Mouse (Mus musculus) T-helper 17 cell (primary cell): Measurements from ENCODE around the gene Npr3.
"Not testable (repeated sequence)": the region's sequence is repeated elsewhere in the genome, so short reads cannot be mapped to it uniquely, and the experiment has no call there.

ENCODE experiments used
- in situ Hi-C, 2 experiments: fragments of 300-600 bp; cut with MboI, MseI; formaldehyde crosslinking; loops; 1 replicate in 1 of 2; 2 replicates in 1 of 2; pipeline ENCODE4 v1.15.1; 2025; ENCODE audit warnings: high pct_unique_total_duplicates in 2 of 2

The Npr3 gene

DNA sequence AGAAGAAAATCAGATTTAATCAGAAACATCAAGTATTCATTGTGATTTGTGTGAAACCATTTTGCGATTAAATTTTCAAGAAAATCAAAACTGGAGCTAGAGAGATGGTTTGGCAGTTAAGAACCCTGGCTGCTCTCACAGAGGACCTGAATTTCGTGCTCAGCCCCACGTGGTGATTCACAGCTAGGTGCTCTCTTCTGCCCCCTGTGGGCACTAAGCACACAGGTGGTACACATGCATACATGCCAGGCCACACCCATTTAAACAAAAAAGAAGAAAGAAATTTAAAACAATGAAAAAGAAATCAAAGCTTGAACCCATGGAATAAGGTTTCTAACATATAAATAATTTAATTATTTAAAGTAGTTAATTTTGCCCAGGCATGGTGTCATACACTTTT is 15.7 kb downstream of the Npr3 start:
- in situ Hi-C loops, result no loop called here

DNA sequence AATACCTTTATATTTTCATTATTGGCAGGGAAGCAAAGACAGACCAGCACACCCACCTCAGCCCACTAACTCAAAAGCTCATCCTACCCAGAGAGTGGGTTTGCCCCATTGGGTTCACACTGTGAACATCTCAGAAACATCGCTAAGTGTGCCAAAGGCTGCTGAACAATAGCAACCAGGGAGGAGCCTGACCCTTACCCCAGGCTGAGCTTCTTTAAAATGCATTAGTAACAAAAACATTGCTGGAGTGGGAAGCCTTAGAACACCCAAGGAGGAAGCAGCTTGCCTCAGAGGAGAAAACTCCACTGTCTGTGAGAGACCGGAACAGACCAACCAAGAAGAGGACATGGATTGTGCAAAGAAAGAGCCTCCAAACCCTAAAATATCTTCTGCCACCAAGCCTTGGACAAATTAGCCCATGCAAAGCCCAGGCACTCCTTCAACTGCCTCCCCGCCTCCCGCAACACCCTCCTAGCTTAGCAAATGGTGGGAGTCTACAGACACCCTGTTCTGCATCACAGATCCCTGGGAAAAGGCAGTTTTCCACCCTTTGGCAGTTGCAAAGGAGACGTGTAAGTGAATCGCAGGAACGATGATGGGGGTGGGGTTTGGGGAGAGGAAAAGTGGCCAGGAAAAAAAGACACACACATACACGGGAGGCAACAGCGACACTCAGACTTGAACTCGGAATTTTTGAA is 24.4 kb downstream of the Npr3 start:
- in situ Hi-C loops, result no loop called here

- in situ Hi-C loops, result no loop called here
Observed at GRCm38 (mm10) chr15:11881822-11882221, 25.3 kb downstream of the Npr3 start.

DNA sequence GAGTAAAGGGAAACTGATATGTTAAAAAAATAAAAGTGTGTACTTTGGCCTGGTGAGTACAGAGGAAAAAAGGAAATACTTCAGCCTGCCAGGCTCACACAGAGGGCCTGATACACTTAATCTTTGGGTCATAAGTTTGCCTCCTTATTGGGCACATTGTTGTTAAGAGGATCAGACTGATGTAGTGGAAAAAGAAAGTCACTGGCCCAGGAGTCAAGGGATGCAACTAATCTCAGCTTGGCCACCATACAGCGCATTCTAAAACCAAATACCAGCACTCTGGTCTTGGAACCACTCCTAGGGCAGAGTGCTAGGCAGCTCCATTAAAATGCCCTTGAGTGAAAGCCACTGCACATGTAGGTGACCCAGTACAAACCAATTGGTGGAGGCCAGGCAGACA is 28.8 kb downstream of the Npr3 start:
- in situ Hi-C loops, result no loop called here

DNA sequence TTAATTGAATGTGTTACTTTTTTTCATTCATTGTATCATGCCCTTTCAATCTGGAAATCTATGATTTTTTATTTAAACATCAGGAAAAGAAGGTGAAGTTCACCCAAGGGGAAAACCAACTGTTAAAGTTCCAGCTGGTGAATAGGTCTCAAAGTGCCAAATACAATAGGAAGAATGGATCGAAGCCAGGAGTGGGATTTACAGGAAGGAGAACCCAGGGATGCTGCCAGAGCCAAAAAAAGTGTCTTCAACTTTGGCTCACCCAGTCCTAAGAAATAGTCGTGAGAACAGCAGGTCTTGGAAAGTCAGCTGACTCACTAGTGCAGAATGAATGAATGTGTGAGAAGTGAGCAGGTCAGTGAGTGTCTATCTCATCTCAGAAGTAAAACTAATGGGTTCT is 29.8 kb downstream of the Npr3 start:
- in situ Hi-C loops, result no loop called here

- in situ Hi-C loops, result no loop called here
Observed at GRCm38 (mm10) chr15:11866918-11867317, 40.2 kb downstream of the Npr3 start.

DNA sequence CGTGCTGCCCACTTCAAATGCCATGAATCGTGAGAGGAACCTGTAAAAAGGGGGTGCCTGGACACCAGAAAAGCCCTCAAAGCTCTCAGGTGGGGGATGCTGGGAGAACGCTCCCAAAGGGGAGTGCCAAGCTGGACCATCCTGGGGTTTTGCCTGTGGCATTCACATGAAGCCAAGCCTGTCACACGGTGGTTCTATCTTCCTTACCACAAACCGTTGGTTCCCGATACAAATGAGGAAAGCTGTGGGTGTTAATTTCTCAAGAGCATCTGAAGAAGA is 43.6 kb downstream of the Npr3 start:
- in situ Hi-C loops, result no loop called here

DNA sequence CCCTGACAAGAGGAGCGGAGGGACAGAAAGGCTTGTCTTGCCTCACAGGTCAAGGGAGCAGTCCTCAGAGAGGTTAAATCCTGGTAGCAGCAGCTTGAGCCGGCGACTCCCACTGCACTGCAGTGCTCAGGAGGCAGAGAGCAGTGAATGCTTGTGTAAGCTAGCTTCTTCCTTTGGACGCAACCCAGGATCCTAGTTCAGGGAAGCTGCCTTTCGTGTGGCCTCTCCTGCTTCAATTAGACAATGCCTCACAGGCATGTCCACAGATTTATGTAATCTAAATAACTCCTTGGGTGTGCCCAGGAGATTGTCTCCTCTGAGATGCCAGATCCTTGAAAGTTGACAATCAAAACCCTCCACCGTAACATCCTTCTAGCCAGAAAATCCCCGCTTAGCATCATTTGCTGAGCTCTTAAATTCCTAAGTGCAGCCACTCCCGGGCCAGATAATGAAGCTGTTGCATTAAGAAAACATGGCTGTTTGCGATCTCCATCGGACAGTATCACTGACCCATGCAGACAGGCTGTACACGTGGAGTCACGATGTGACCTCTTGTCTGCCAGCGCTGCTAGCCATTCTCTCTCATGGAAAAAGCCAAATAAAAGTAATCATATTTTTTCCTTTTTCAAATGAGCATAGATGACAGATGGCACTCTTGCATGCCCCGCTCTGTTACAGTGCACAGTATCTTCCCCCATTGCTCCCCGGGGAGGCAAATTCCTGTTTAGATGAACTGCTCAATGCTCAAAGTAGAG is 44.1 kb downstream of the Npr3 start:
- in situ Hi-C loops, result no loop called here

DNA sequence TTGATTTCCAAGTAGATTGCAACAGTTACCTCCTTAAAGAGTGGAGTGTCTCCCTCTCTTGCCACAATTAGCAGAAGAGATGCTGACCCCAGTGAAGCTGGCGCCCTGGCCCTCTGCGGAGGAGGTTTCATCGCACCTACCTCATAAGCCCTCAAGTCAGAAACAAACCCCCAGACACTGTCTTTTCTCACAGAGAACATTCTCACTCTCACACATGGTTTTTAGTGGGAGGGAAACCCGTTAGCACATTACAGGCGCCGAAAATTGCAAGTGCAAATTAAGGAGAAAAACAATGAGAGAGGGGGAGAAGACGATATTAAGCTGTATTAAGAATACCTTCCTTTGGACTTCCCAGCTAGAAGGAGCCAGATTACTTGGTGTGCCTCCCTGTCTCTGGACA is 44.8 kb downstream of the Npr3 start:
- in situ Hi-C loops, result no loop called here

DNA sequence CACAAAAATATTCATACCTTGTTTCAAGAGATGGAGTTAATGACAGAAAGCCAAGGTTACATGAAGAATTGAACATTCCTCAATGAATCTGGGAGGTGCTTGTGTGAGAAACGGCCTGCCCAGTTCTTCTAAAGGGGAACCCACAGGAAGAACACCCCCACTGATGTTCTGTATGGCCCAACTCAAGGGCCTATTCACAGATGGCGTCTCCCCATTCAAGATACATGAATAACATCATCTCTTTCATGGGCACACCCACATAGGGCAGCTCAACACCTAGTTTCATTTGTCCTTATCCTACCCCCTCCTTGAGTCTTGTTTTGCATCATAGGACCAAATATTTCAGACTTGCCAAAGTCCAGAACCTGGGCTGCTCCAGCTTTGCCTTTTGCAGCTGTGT is 46.8 kb downstream of the Npr3 start:
- in situ Hi-C loops, result no loop called here

- in situ Hi-C loops, result no loop called here
Observed at GRCm38 (mm10) chr15:11859829-11860228, 47.3 kb downstream of the Npr3 start.

DNA sequence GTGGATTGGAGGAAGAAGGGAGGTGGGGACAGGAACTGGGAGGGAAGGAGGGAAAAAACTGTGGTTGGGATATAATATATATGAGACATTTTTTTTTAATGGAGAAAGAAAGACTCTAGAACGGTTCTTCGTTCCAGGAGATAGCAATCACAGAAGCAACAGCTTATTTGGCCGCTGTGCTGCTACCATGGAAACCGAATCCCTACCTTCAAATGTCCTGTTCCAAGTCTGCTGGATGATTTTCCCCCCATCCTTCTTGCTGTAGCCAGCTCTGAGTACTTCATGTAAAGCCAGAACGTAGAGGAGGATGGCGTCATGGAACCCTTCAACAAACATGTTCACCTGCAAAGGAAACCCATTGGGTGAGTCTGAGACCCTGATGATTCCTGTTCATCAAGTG is 48.7 kb downstream of the Npr3 start:
- in situ Hi-C loops, result no loop called here

- in situ Hi-C loops, result no loop called here
Observed at GRCm38 (mm10) chr15:11845204-11846062, 61.7 kb downstream of the Npr3 start.

DNA sequence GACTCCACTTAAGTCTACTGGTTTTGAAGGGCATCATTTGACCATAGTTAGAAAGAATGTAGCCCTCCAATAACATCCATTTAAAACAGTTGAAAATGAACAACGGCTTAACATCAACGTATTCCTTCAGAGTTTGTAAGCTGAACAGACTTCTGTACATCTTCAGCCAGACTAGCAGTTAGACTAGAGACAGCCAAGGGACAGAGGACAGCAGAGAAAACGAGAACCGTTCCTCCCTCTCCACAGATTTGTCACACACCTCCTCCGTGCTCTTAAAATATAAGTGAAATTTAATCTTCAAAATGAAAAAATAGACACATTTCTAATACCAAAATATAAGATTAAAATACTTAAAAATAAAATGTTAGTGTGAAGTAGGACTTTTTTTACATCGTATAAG is 63.0 kb downstream of the Npr3 start:
- in situ Hi-C loops, result no loop called here

DNA sequence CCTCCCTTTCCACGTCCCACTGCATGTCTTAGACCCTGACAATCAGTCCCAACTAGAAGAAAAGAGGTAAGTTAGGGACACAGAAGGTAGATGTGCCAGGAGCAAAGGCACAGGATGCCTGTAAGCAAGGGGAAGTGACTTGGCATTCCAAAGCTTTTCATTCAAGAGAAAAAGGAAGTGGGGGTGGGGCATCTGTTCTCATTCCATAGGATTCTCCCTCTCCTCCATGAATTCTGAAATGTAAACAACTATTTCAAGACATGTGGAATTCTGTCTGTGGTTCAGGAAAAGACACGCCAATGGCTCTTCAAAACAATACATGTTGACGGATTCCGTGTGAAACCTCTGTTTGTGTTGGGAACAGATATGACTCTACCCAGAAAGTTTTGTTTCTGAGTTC is 65.3 kb downstream of the Npr3 start:
- in situ Hi-C loops, result no loop called here

- in situ Hi-C loops, result no loop called here
Observed at GRCm38 (mm10) chr15:11835913-11836312, 71.2 kb downstream of the Npr3 start.

GRCm38 (mm10) chr15:11822347-11822746 is 84.7 kb downstream of the Npr3 start:
- in situ Hi-C loops, result not testable (repeated sequence)

GRCm38 (mm10) chr15:11815551-11815950 is 91.5 kb downstream of the Npr3 start:
- in situ Hi-C loops, result no loop called here

- in situ Hi-C loops, result no loop called here
Observed at GRCm38 (mm10) chr15:11803576-11803975, 103.5 kb downstream of the Npr3 start.

- in situ Hi-C loops, result no loop called here
Observed at GRCm38 (mm10) chr15:11801863-11802722, 105.0 kb downstream of the Npr3 start.

GRCm38 (mm10) chr15:11794632-11795031 is 112.5 kb downstream of the Npr3 start:
- in situ Hi-C loops, result loop anchor here in 1 of 2 experiments (25.0 kb wide), 1 partner anchor 493 kb away; no protein-coding TSS in a partner anchor
